Mouse (Mus musculus) myocyte (in vitro differentiated cells): Measurements from ENCODE around the gene Camta1.

Experiments used
- CEBPB ChIP-seq: IDR thresholded peaks from 2 replicates; pipeline ENCODE4 v1.6.1; 2011; ENCODE audit warnings: mild to moderate bottlenecking, moderate library complexity; ENCODE audit not compliant: poor library complexity, insufficient read depth, severe bottlenecking
- E2F4 ChIP-seq: IDR thresholded peaks from one replicate; pipeline ENCODE4 v1.6.1; 2011; ENCODE audit warnings: mild to moderate bottlenecking, control low read depth, moderate library complexity; ENCODE audit not compliant: insufficient read depth
- MAX ChIP-seq: IDR thresholded peaks from one replicate; pipeline ENCODE4 v1.6.1; 2011; ENCODE audit warnings: low read depth, mild to moderate bottlenecking, control low read depth
- POLR2A ChIP-seq: IDR thresholded peaks from one replicate; pipeline ENCODE4 v1.6.1; 2011; ENCODE audit warnings: low read depth, mild to moderate bottlenecking, control low read depth, moderate library complexity; ENCODE audit not compliant: insufficient read length
- POLR2AphosphoS2 ChIP-seq: IDR thresholded peaks from one replicate; pipeline ENCODE4 v1.6.1; 2011; ENCODE audit warnings: low read depth, control low read depth; ENCODE audit not compliant: insufficient read length
- SRF ChIP-seq: IDR thresholded peaks from one replicate; pipeline ENCODE4 v1.6.1; 2011; ENCODE audit warnings: low read depth; ENCODE audit not compliant: control insufficient read depth, insufficient read length
- TCF12 ChIP-seq: IDR thresholded peaks from one replicate; pipeline ENCODE4 v1.6.1; 2011; ENCODE audit warnings: mild to moderate bottlenecking, control low read depth; ENCODE audit not compliant: poor library complexity, insufficient read depth, severe bottlenecking
- USF1 ChIP-seq: IDR thresholded peaks from one replicate; pipeline ENCODE4 v1.6.1; 2011; ENCODE audit warnings: low read depth, mild to moderate bottlenecking, control low read depth, moderate library complexity

DNA sequence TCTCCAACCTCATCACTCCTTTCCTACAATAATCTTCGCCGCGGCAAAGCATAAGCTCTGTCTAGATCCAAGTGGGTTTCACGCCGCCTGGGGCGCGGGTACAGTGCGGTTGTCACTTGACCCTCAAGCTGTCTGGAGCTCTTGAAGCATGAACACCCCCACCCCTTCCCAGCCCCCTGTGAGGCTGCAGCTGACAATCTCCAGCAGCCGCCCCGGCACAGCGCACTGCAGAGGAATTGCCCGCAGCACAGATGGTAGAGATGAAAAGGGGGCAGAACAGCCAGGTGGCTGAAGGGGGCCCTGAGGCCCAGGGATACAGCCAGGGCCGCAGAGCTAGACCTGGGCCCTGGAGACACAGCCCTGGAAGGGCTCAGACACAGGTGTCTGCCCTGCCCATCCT is 189.2 kb downstream of the Camta1 start:
- no peak for TF ChIP-seq CEBPB
- no peak for TF ChIP-seq POLR2A
- no peak for TF ChIP-seq SRF
- TF ChIP-seq POLR2AphosphoS2 = no peak
- no peak for TF ChIP-seq MAX
- no peak for TF ChIP-seq E2F4
- TF ChIP-seq TCF12 = no peak
- no peak for TF ChIP-seq USF1
